Mouse (Mus musculus) forebrain, embryonic 16.5 days (tissue): ENCODE data around the gene Tmem230. TPM values are rescaled to one million over a fixed set of nuclear protein-coding genes. Genes with fewer than 3 reads are reported as not detected.

Experiments used
- ATAC-seq: fragments of 200-750 bp; cut with Nextera tagmentation; 2 replicates; pipeline ENCODE4 v1.8.0; 2017; ENCODE audit warnings: mild to moderate bottlenecking, moderate library complexity
- H3K27ac ChIP-seq: fragments of 300-500 bp; sonication (generic); 2 replicates; pipeline ENCODE4 v1.5.1; 2014; ENCODE audit warnings: low read length, control low read depth
- H3K27me3 ChIP-seq: fragments of 300-500 bp; sonication (generic); replicated peaks from 2 replicates; pipeline ENCODE4 v1.6.1; 2014; ENCODE audit warnings: low read length; ENCODE audit not compliant: control insufficient read depth, insufficient read depth
- H3K36me3 ChIP-seq: fragments of 300-500 bp; sonication (generic); 2 replicates; pipeline ENCODE4 v1.6.1; 2014; ENCODE audit not compliant: control insufficient read depth, insufficient read depth
- H3K4me1 ChIP-seq: fragments of 300-500 bp; sonication (generic); replicated peaks from 2 replicates; pipeline ENCODE4 v1.6.1; 2014; ENCODE audit warnings: low read length; ENCODE audit not compliant: control insufficient read depth, insufficient read depth
- H3K4me2 ChIP-seq: fragments of 300-500 bp; sonication (generic); 2 replicates; pipeline ENCODE4 v1.6.1; 2014; ENCODE audit warnings: mild to moderate bottlenecking, low read length, control low read depth
- H3K4me3 ChIP-seq: fragments of 300-500 bp; sonication (generic); replicated peaks from 2 replicates; pipeline ENCODE4 v1.5.1; 2014; ENCODE audit warnings: mild to moderate bottlenecking, low read length, control low read depth
- H3K9ac ChIP-seq: fragments of 300-500 bp; sonication (generic); replicated peaks from 2 replicates; pipeline ENCODE4 v1.6.1; 2014; ENCODE audit warnings: low read depth, low read length, control low read depth
- H3K9me3 ChIP-seq: fragments of 300-500 bp; sonication (generic); 2 replicates; pipeline ENCODE4 v1.6.1; 2016; ENCODE audit warnings: low read length; ENCODE audit not compliant: control insufficient read depth
- WGBS: fragments of 180-500 bp; shearing (Covaris S2); extraction: QIAGEN DNeasy Blood & Tissue Kit; methylation state at CpG from one replicate; pipeline ENCODE4 v1.1.7; 2014; 5-methylcytosine and 5-hydroxymethylcytosine counted together
- polyA plus RNA-seq: library from polyadenylated mRNA; unstranded; fragments of >200 nt; fragmentation: Nextera tagmentation; extraction: Ambion mirVana; gene quantifications from 2 replicates; pipeline ENCODE4 v1.2.1, GENCODE M21; 2015

Gene Tmem230
- polyA plus RNA-seq, 1 experiment from 2014 or later = 43.4 TPM

- H3K27ac ChIP-seq = no peak overlapping the region
- H3K9me3 ChIP-seq = no peaks in the 10 kb centered on the region
- no peaks in the 10 kb centered on the region for H3K27me3 ChIP-seq
- H3K36me3 ChIP-seq = no peaks in the 10 kb centered on the region
- WGBS = 82% methylated on average over 8 of the region's 8 CpGs
- H3K4me1 ChIP-seq = no peaks in the 10 kb centered on the region
- no peak for ATAC-seq
- H3K4me3 ChIP-seq = no peak overlapping the region
- H3K4me2 ChIP-seq = no peak overlapping the region
- H3K9ac ChIP-seq = no peak overlapping the region
Observed at GRCm38 (mm10) chr2:132208246-132208881, 39.2 kb downstream of the Tmem230 start.

- no peak for ATAC-seq
- no peaks in the 10 kb centered on the region for H3K27me3 ChIP-seq
- no peaks in the 10 kb centered on the region for H3K4me1 ChIP-seq
- WGBS = 85% methylated on average over 16 of the region's 16 CpGs
- no peak overlapping the region for H3K27ac ChIP-seq
- H3K9me3 ChIP-seq = no peaks in the 10 kb centered on the region
- no peaks in the 10 kb centered on the region for H3K36me3 ChIP-seq
- no peak overlapping the region for H3K4me3 ChIP-seq
- no peak overlapping the region for H3K9ac ChIP-seq
- H3K4me2 ChIP-seq = no peak overlapping the region
Observed at GRCm38 (mm10) chr2:132206316-132206881, 41.2 kb downstream of the Tmem230 start.

- no peaks in the 10 kb centered on the region for H3K27me3 ChIP-seq
- no peak overlapping the region for H3K9ac ChIP-seq
- H3K4me2 ChIP-seq = no peak overlapping the region
- no peaks in the 10 kb centered on the region for H3K4me1 ChIP-seq
- no peak overlapping the region for H3K4me3 ChIP-seq
- no peak for ATAC-seq
- H3K36me3 ChIP-seq = no peaks in the 10 kb centered on the region
- H3K9me3 ChIP-seq = no peaks in the 10 kb centered on the region
- WGBS = 85% methylated on average over 4 of the region's 4 CpGs
- no peak overlapping the region for H3K27ac ChIP-seq
Observed at GRCm38 (mm10) chr2:132205549-132205948, 42.1 kb downstream of the Tmem230 start.

- no peak for ATAC-seq
- Histone ChIP-seq H3K4me3 (no peak overlapping the region), H3K9me3 (no peaks in the 10 kb centered on the region), H3K9ac (no peak overlapping the region), H3K27ac (no peak overlapping the region), H3K36me3 (no peaks in the 10 kb centered on the region), H3K4me1 (no peaks in the 10 kb centered on the region), H3K4me2 (no peak overlapping the region), H3K27me3 (no peaks in the 10 kb centered on the region)
- 74% methylated on average over 3 of the region's 3 CpGs for WGBS
Observed at GRCm38 (mm10) chr2:132203773-132204172, 43.8 kb downstream of the Tmem230 start.

- Histone ChIP-seq H3K4me2 (no peak overlapping the region), H3K4me1 (no peaks in the 10 kb centered on the region), H3K27me3 (no peaks in the 10 kb centered on the region), H3K36me3 (no peaks in the 10 kb centered on the region), H3K4me3 (no peak overlapping the region), H3K27ac (no peak overlapping the region), H3K9me3 (no peaks in the 10 kb centered on the region), H3K9ac (no peak overlapping the region)
- WGBS = 78% methylated on average over 3 of the region's 3 CpGs
- no peak for ATAC-seq
Observed at GRCm38 (mm10) chr2:132203186-132203585, 44.4 kb downstream of the Tmem230 start.

GRCm38 (mm10) chr2:132198017-132198933 is 49.3 kb downstream of the Tmem230 start:
- Histone ChIP-seq H3K4me3 (no peak overlapping the region), H3K4me1 (no peaks in the 10 kb centered on the region), H3K9me3 (no peaks in the 10 kb centered on the region), H3K9ac (no peak overlapping the region), H3K36me3 (no peaks in the 10 kb centered on the region), H3K27me3 (no peaks in the 10 kb centered on the region), H3K27ac (no peak overlapping the region), H3K4me2 (no peak overlapping the region)
- WGBS = 82% methylated on average over 9 of the region's 9 CpGs
- ATAC-seq = no peak

GRCm38 (mm10) chr2:132195602-132196001 is 52.0 kb downstream of the Tmem230 start:
- H3K9me3 ChIP-seq = no peaks in the 10 kb centered on the region
- H3K9ac ChIP-seq = no peak overlapping the region
- no peak overlapping the region for H3K4me3 ChIP-seq
- no peaks in the 10 kb centered on the region for H3K4me1 ChIP-seq
- WGBS = 78% methylated on average over 2 of the region's 2 CpGs
- H3K27ac ChIP-seq = no peak overlapping the region
- no peak for ATAC-seq
- no peak overlapping the region for H3K4me2 ChIP-seq
- H3K36me3 ChIP-seq = no peaks in the 10 kb centered on the region
- no peaks in the 10 kb centered on the region for H3K27me3 ChIP-seq

GRCm38 (mm10) chr2:132190602-132191161 is 56.9 kb downstream of the Tmem230 start:
- no peaks in the 10 kb centered on the region for H3K4me1 ChIP-seq
- 54% methylated on average over 3 of the region's 3 CpGs for WGBS
- no peak overlapping the region for H3K9ac ChIP-seq
- no peaks in the 10 kb centered on the region for H3K9me3 ChIP-seq
- ATAC-seq = peak; percentile 72
- no peaks in the 10 kb centered on the region for H3K27me3 ChIP-seq
- H3K4me2 ChIP-seq = no peak overlapping the region
- no peaks in the 10 kb centered on the region for H3K36me3 ChIP-seq
- no peak overlapping the region for H3K27ac ChIP-seq
- no peak overlapping the region for H3K4me3 ChIP-seq
